Mouse (Mus musculus): ENCODE measurements at regions not wholly inside any gene's neighbourhood (a gene's known extent, or its start where the extent isn't known, plus 50 kb on each side); places are given as distances from the start of the nearest gene placed in this dataset.

DNA sequence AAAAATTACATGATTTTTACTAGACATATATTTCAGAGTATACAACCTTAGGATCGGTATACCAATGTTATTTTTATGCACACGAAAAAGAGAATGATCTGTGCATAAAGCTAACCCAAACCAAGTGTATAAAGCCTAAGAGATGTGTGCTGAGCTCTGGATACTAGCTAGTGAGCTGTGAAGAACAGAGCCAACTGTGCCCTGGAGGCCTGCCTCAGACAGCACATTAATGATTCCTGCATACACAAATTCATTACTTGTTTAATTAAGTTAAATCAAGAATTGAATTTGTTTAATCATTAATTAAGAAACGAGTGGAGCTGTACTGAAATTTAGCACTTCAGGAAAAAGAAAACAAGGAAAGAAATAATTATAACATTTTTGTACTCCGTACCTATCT is 139.0 kb upstream of the Prkcq start:
- no peak for ATAC-seq
- Histone ChIP-seq H3K4me3 (ENCODE audit: low read depth, low read length) (no peak overlapping the region), H3K27me3 (replicated peaks; ENCODE audit: insufficient read depth, low read length) (no peaks in the 10 kb centered on the region), H3K9me3 (ENCODE audit: low read length) (no peaks in the 10 kb centered on the region), H3K36me3 (ENCODE audit: insufficient read depth, low read length) (no peaks in the 10 kb centered on the region), H3K9ac (replicated peaks; ENCODE audit: low read depth) (no peak overlapping the region), H3K4me1 (ENCODE audit: insufficient read depth, low read depth, low read length) (no peaks in the 10 kb centered on the region), H3K4me2 (replicated peaks; ENCODE audit: low read depth, low read length) (no peak overlapping the region), H3K27ac (ENCODE audit: low read length) (no peak overlapping the region)
- DNase-seq (ENCODE audit: low spot score): no peak
- no peak for TF ChIP-seq EP300 (IDR thresholded peaks at IDR 0.05)
- TF ChIP-seq CTCF (IDR thresholded peaks at IDR 0.05): no peak
- WGBS: 80% methylated on average over 4 of the region's 4 CpGs

GRCm38 (mm10) chr2:11034178-11034577 is 137.7 kb upstream of the Prkcq start:
- 68% methylated on average over 1 of the region's 1 CpGs for WGBS
- no peaks in the 10 kb centered on the region for H3K9me3 ChIP-seq (ENCODE audit: low read length)
- H3K4me1 ChIP-seq (ENCODE audit: insufficient read depth, low read depth, low read length): no peaks in the 10 kb centered on the region
- no peak overlapping the region for H3K4me3 ChIP-seq (ENCODE audit: low read depth, low read length)
- no peak overlapping the region for H3K4me2 ChIP-seq (replicated peaks; ENCODE audit: low read depth, low read length)
- H3K27me3 ChIP-seq (replicated peaks; ENCODE audit: insufficient read depth, low read length): no peaks in the 10 kb centered on the region
- no peak for DNase-seq (ENCODE audit: low spot score)
- ATAC-seq: no peak
- no peak overlapping the region for H3K9ac ChIP-seq (replicated peaks; ENCODE audit: low read depth)
- TF ChIP-seq EP300 (IDR thresholded peaks at IDR 0.05) (no peak), CTCF (IDR thresholded peaks at IDR 0.05) (no peak)
- H3K36me3 ChIP-seq (ENCODE audit: insufficient read depth, low read length): no peaks in the 10 kb centered on the region
- H3K27ac ChIP-seq (ENCODE audit: low read length): no peak overlapping the region

GRCm38 (mm10) chr2:11037343-11037742 is 134.6 kb upstream of the Prkcq start:
- H3K27me3 ChIP-seq (replicated peaks; ENCODE audit: insufficient read depth, low read length): no peaks in the 10 kb centered on the region
- H3K9ac ChIP-seq (replicated peaks; ENCODE audit: low read depth): no peak overlapping the region
- no peaks in the 10 kb centered on the region for H3K4me1 ChIP-seq (ENCODE audit: insufficient read depth, low read depth, low read length)
- ATAC-seq (no peak), DNase-seq (ENCODE audit: low spot score) (no peak)
- no peak overlapping the region for H3K4me2 ChIP-seq (replicated peaks; ENCODE audit: low read depth, low read length)
- 60% methylated on average over 10 of the region's 11 CpGs for WGBS
- no peak overlapping the region for H3K27ac ChIP-seq (ENCODE audit: low read length)
- no peaks in the 10 kb centered on the region for H3K9me3 ChIP-seq (ENCODE audit: low read length)
- H3K4me3 ChIP-seq (ENCODE audit: low read depth, low read length): no peak overlapping the region
- no peaks in the 10 kb centered on the region for H3K36me3 ChIP-seq (ENCODE audit: insufficient read depth, low read length)
- TF ChIP-seq CTCF (IDR thresholded peaks at IDR 0.05) (no peak), EP300 (IDR thresholded peaks at IDR 0.05) (no peak)

GRCm38 (mm10) chr2:11038440-11038839 is 133.5 kb upstream of the Prkcq start:
- ATAC-seq (no peak), DNase-seq (ENCODE audit: low spot score) (no peak)
- TF ChIP-seq EP300 (IDR thresholded peaks at IDR 0.05) (no peak), CTCF (IDR thresholded peaks at IDR 0.05) (no peak)
- Histone ChIP-seq H3K4me2 (replicated peaks; ENCODE audit: low read depth, low read length) (no peak overlapping the region), H3K4me1 (ENCODE audit: insufficient read depth, low read depth, low read length) (no peaks in the 10 kb centered on the region), H3K27me3 (replicated peaks; ENCODE audit: insufficient read depth, low read length) (no peaks in the 10 kb centered on the region), H3K9me3 (ENCODE audit: low read length) (no peaks in the 10 kb centered on the region), H3K27ac (ENCODE audit: low read length) (no peak overlapping the region), H3K9ac (replicated peaks; ENCODE audit: low read depth) (no peak overlapping the region), H3K36me3 (ENCODE audit: insufficient read depth, low read length) (no peaks in the 10 kb centered on the region), H3K4me3 (ENCODE audit: low read depth, low read length) (no peak overlapping the region)
- 92% methylated on average over 5 of the region's 5 CpGs for whole genome bisulfite sequencing

DNA sequence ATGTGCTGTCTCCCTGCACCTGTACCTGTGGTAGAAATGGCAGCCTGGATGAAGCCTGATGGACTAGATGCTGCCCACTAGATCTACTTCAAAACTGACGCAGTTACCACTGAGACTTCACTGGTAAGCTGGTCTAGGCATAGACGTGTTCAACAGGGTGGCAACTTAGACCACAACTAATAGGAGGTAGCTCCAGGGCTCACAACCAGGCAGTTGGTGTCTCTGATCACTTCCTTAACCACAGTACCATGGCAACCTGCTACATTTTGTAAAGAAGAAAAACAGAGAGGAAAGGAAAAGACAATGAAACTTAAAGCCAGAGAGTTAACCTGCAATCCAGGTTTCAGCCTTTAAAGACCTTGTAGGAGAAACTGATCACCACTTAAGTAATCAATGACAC is 131.9 kb upstream of the Prkcq start:
- H3K4me3 ChIP-seq (ENCODE audit: low read depth, low read length): no peak overlapping the region
- DNase-seq (ENCODE audit: low spot score) (no peak), ATAC-seq (no peak)
- H3K9ac ChIP-seq (replicated peaks; ENCODE audit: low read depth): no peak overlapping the region
- no peaks in the 10 kb centered on the region for H3K4me1 ChIP-seq (ENCODE audit: insufficient read depth, low read depth, low read length)
- TF ChIP-seq CTCF (IDR thresholded peaks at IDR 0.05) (no peak), EP300 (IDR thresholded peaks at IDR 0.05) (no peak)
- H3K36me3 ChIP-seq (ENCODE audit: insufficient read depth, low read length): no peaks in the 10 kb centered on the region
- 77% methylated on average over 2 of the region's 2 CpGs for WGBS
- no peak overlapping the region for H3K27ac ChIP-seq (ENCODE audit: low read length)
- H3K9me3 ChIP-seq (ENCODE audit: low read length): no peaks in the 10 kb centered on the region
- no peak overlapping the region for H3K4me2 ChIP-seq (replicated peaks; ENCODE audit: low read depth, low read length)
- no peaks in the 10 kb centered on the region for H3K27me3 ChIP-seq (replicated peaks; ENCODE audit: insufficient read depth, low read length)

DNA sequence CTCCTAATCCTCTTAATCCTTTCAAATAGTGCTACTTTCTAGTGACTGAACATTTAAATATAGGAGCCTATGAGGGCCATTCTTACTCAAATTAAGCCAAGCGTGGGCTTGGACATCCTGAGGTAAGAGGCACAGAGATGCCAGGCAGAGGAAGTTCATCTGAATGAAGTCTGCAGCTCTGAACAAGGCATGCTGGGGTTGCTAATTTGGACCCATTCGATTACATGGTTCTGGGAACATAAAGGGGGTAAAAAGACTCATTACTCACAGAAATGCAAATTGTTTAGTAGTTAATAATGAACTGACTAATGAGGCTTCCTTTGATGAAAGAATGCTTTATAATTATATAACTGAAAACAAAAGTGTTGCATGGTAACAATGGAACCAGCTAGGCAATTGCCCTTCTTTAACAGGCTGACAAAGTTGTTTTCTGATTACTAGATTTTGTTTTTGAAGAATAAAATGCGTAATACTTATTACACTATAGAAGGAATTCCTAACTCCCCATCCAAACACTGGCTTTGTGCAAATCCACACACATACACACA is 127.1 kb upstream of the Prkcq start:
- Histone ChIP-seq H3K9me3 (ENCODE audit: low read length) (no peaks in the 10 kb centered on the region), H3K4me2 (replicated peaks; ENCODE audit: low read depth, low read length) (no peak overlapping the region), H3K27ac (ENCODE audit: low read length) (no peak overlapping the region), H3K4me3 (ENCODE audit: low read depth, low read length) (no peak overlapping the region), H3K36me3 (ENCODE audit: insufficient read depth, low read length) (no peaks in the 10 kb centered on the region), H3K9ac (replicated peaks; ENCODE audit: low read depth) (no peak overlapping the region), H3K4me1 (ENCODE audit: insufficient read depth, low read depth, low read length) (no peaks in the 10 kb centered on the region), H3K27me3 (replicated peaks; ENCODE audit: insufficient read depth, low read length) (no peaks in the 10 kb centered on the region)
- ATAC-seq (no peak), DNase-seq (ENCODE audit: low spot score) (no peak)
- no peak for TF ChIP-seq CTCF (IDR thresholded peaks at IDR 0.05)
- 84% methylated on average over 3 of the region's 3 CpGs for WGBS

DNA sequence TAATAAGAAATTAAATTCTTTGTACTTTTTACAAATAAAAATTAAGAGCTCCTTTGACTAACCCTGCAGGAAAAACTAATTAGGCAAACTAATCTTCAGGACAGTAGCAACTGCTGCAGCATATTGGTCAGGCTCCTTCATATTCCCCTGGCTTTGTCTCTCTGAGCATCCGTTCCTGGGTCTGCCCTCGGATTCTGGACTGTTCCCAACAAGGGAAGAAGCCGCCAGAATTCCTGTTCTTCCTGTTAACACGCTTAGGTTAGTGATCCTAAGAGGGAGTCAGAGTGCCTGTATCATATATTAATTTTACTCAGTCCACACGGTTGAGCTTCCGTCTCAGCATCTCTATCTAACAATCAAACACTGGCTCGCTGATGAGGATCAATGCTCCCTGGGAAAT is 120.3 kb upstream of the Prkcq start:
- Histone ChIP-seq H3K36me3 (ENCODE audit: insufficient read depth, low read length) (no peaks in the 10 kb centered on the region), H3K4me3 (ENCODE audit: low read depth, low read length) (no peak overlapping the region), H3K4me2 (replicated peaks; ENCODE audit: low read depth, low read length) (no peak overlapping the region), H3K9me3 (ENCODE audit: low read length) (no peaks in the 10 kb centered on the region), H3K27ac (ENCODE audit: low read length) (no peak overlapping the region), H3K9ac (replicated peaks; ENCODE audit: low read depth) (no peak overlapping the region), H3K4me1 (ENCODE audit: insufficient read depth, low read depth, low read length) (no peaks in the 10 kb centered on the region), H3K27me3 (replicated peaks; ENCODE audit: insufficient read depth, low read length) (no peaks in the 10 kb centered on the region)
- no peak for ATAC-seq
- TF ChIP-seq CTCF (IDR thresholded peaks at IDR 0.05): no peak
- no peak for TF ChIP-seq EP300 (IDR thresholded peaks at IDR 0.05)
- 77% methylated on average over 7 of the region's 7 CpGs for WGBS
- no peak for DNase-seq (ENCODE audit: low spot score)
